Mouse (Mus musculus) heart, embryonic 12.5 days (tissue): ENCODE measurements around the gene Gucy1a1. TPM values are rescaled to one million over a fixed set of nuclear protein-coding genes. Genes with fewer than 3 reads are reported as not detected.
"Not testable (repeated sequence)": the region's sequence is repeated elsewhere in the genome, so short reads cannot be mapped to it uniquely, and the experiment has no call there.

ENCODE experiments used
- ATAC-seq: fragments of 200-750 bp; cut with Nextera tagmentation; 2 replicates; pipeline ENCODE4 v1.8.0; 2017; ENCODE audit warnings: moderate TSS enrichment, moderate library complexity; ENCODE audit not compliant: insufficient number of reproducible peaks, low FRiP score
- H3K27ac ChIP-seq: fragments of 300-500 bp; sonication (generic); 2 replicates; pipeline ENCODE4 v1.5.1; 2016; ENCODE audit warnings: mild to moderate bottlenecking, moderate library complexity; ENCODE audit not compliant: poor library complexity, severe bottlenecking
- H3K27me3 ChIP-seq: fragments of 300-500 bp; sonication (generic); replicated peaks from 2 replicates; pipeline ENCODE4 v1.6.1; 2016; ENCODE audit warnings: mild to moderate bottlenecking, moderate library complexity
- H3K36me3 ChIP-seq: fragments of 300-500 bp; sonication (generic); 2 replicates; pipeline ENCODE4 v1.6.1; 2016; ENCODE audit warnings: mild to moderate bottlenecking, moderate library complexity
- H3K4me1 ChIP-seq: fragments of 300-500 bp; sonication (generic); replicated peaks from 2 replicates; pipeline ENCODE4 v1.6.1; 2016; ENCODE audit warnings: mild to moderate bottlenecking
- H3K4me2 ChIP-seq: fragments of 300-500 bp; sonication (generic); 2 replicates; pipeline ENCODE4 v1.6.1; 2016; ENCODE audit warnings: mild to moderate bottlenecking, moderate library complexity
- H3K4me3 ChIP-seq: fragments of 300-500 bp; sonication (generic); 2 replicates; pipeline ENCODE4 v1.5.1; 2016; ENCODE audit warnings: mild to moderate bottlenecking
- H3K9ac ChIP-seq: fragments of 300-500 bp; sonication (generic); 2 replicates; pipeline ENCODE4 v1.6.1; 2016; ENCODE audit warnings: mild to moderate bottlenecking, moderate library complexity
- H3K9me3 ChIP-seq: fragments of 300-500 bp; sonication (generic); replicated peaks from 2 replicates; pipeline ENCODE4 v1.6.1; 2016; ENCODE audit warnings: mild to moderate bottlenecking, moderate library complexity
- WGBS: fragments of 180-500 bp; shearing (Covaris S2); methylation state at CpG from one replicate; pipeline ENCODE4 v1.1.7; 2016; 5-methylcytosine and 5-hydroxymethylcytosine counted together
- polyA plus RNA-seq: library from polyadenylated mRNA; unstranded; fragments of >200 nt; fragmentation: Nextera tagmentation; extraction: Ambion mirVana; gene quantifications from 2 replicates; pipeline ENCODE4 v1.2.1, GENCODE M21; 2016

Gucy1a1 gene
- polyA plus RNA-seq: 51.3 and 53.3 TPM in 2 replicates

GRCm38 (mm10) chr3:82145126-82145901 lies at the start of gene Gucy1a1:
Gucy1a1 (minus strand) TSS chr3:82145789.
- Histone ChIP-seq H3K9ac (peak within 1 kb of the TSS; percentile 82), H3K27me3 (no peaks in the 10 kb centered on the region), H3K27ac (peak within 1 kb of the TSS; percentile 68), H3K9me3 (no peaks in the 10 kb centered on the region), H3K4me2 (peak within 1 kb of the TSS; percentile 68), H3K4me3 (peak within 1 kb of the TSS; percentile 62), H3K4me1 (peaks cover 29% of the 10 kb centered on the region), H3K36me3 (no peaks in the 10 kb centered on the region)
- under 1% methylated on average over 36 of the region's 36 CpGs for WGBS
- peak; percentile 82 for ATAC-seq

DNA sequence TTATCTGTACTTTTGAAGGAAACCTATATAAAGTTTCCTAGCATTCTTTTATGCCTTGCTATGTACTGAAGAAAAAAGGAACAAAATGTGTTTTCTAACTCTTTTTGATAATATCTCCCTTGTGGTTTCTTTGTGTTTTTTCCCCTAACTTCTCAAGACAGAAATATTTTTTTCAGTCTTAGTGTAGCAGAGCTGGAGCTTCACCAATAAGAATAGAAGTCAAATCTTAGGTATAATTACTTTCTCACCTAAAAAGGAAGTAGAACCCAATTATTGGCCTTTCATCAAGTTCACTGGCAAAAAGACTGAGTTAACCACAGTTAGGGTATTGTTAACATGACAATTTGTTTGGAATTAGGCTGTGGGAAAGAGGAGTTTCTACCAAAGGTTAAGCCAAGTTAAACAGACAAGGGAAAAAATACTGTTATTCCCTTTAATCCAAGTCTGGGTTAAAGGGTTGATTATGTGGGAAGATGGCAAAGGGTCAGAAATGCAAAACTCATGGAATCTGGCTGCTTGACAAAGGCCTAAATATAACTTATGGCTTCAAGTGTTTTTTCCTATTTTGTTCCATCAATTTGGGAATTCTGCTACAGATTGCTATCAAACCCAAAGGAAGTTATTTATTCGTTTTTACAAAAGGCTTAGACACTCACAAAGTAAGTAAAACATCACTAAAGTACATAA lies 46.1 kb upstream of the Gucy1a1 start:
- H3K9me3 ChIP-seq: no peaks in the 10 kb centered on the region
- no peak for ATAC-seq
- H3K36me3 ChIP-seq: no peaks in the 10 kb centered on the region
- no peak overlapping the region for H3K4me2 ChIP-seq
- WGBS: 71% methylated on average over 1 of the region's 1 CpGs
- no peaks in the 10 kb centered on the region for H3K4me1 ChIP-seq
- H3K4me3 ChIP-seq: no peak overlapping the region
- no peak overlapping the region for H3K9ac ChIP-seq
- H3K27me3 ChIP-seq: no peaks in the 10 kb centered on the region
- H3K27ac ChIP-seq: no peak overlapping the region

- no peak overlapping the region for H3K4me3 ChIP-seq
- H3K9me3 ChIP-seq: no peaks in the 10 kb centered on the region
- no peak overlapping the region for H3K4me2 ChIP-seq
- H3K4me1 ChIP-seq: no peaks in the 10 kb centered on the region
- no peaks in the 10 kb centered on the region for H3K27me3 ChIP-seq
- 84% methylated on average over 9 of the region's 9 CpGs for WGBS
- H3K36me3 ChIP-seq: no peaks in the 10 kb centered on the region
- no peak overlapping the region for H3K27ac ChIP-seq
- ATAC-seq: no peak
- H3K9ac ChIP-seq: no peak overlapping the region
These were observed 40.0 kb upstream of the Gucy1a1 start for GRCm38 (mm10) chr3:82185626-82186025.

DNA sequence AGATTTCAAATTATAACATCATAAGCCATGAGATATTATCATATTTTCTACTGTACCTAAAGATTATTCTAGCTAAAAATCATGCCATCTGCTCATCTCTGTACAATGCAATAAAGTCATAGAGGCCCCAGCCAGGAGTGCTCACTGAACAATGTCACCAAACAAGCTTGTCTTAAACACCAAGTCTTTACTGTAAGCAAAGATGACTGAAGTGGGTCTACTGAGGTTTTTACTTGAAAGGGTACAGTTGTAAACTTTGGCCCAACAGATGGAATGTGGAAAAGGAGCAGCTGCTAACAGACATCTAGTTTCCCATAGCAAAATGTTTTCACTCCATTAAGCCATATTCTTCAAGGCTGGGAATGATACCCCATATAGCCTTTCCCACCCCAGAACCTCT lies 35.9 kb upstream of the Gucy1a1 start:
- H3K9ac ChIP-seq: no peak overlapping the region

DNA sequence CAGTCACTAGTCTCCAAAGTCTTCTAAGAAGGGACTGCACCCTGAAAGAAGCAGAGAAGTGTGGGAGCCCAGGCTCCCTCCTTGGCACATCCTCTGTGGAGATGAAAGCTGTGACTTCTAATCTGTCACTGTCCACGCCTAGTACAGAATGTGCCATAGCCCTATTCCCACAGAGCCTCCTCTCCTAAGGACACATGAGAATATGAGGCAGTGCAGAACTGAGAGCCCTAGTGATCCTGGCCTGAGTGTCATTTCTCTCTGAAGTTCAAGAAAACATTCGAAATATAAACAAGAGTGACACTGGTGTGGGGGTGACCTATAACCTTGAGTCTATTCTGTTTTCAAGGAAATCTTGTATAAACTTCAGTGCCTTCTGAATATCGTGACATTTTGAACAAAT lies 34.7 kb upstream of the Gucy1a1 start:
- no peaks in the 10 kb centered on the region for H3K4me1 ChIP-seq
- WGBS: 58% methylated on average over 3 of the region's 3 CpGs
- H3K9me3 ChIP-seq: no peaks in the 10 kb centered on the region
- no peak overlapping the region for H3K27ac ChIP-seq
- no peaks in the 10 kb centered on the region for H3K27me3 ChIP-seq
- no peak for ATAC-seq
- H3K9ac ChIP-seq: no peak overlapping the region
- H3K36me3 ChIP-seq: no peaks in the 10 kb centered on the region
- H3K4me2 ChIP-seq: no peak overlapping the region
- H3K4me3 ChIP-seq: no peak overlapping the region

More for the DNA sequence above, 35.9 kb upstream of the Gucy1a1 start:
- no peaks in the 10 kb centered on the region for H3K27me3 ChIP-seq
- ATAC-seq: no peak
- no peak overlapping the region for H3K27ac ChIP-seq
- no peaks in the 10 kb centered on the region for H3K36me3 ChIP-seq
- no peaks in the 10 kb centered on the region for H3K9me3 ChIP-seq
- H3K4me2 ChIP-seq: no peak overlapping the region
- H3K4me1 ChIP-seq: no peaks in the 10 kb centered on the region
- no peak overlapping the region for H3K4me3 ChIP-seq

DNA sequence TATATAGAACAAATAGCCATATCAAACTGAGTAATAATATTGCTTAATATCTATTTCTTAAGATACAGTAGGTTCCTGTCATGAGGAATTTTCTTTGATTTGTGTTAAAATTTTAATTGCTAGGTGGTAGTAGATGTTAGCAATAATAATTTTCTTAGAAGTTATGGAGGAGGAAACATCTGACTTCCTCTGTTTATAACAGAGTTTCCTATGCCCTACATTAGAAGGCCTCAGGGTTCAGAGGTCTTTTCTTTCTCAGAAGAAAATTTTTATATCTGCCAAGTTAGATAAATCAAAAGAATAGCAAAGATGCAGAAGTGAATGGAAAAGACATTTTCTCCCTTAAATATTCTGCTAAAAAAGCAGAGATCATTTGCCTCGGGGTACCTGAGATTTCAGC lies 29.9 kb upstream of the Gucy1a1 start:
- Histone ChIP-seq H3K9me3 (no peaks in the 10 kb centered on the region), H3K4me1 (no peaks in the 10 kb centered on the region), H3K36me3 (no peaks in the 10 kb centered on the region), H3K27me3 (no peaks in the 10 kb centered on the region), H3K4me3 (no peak overlapping the region), H3K4me2 (no peak overlapping the region), H3K27ac (no peak overlapping the region), H3K9ac (no peak overlapping the region)
- WGBS: 82% methylated on average over 1 of the region's 1 CpGs
- no peak for ATAC-seq

DNA sequence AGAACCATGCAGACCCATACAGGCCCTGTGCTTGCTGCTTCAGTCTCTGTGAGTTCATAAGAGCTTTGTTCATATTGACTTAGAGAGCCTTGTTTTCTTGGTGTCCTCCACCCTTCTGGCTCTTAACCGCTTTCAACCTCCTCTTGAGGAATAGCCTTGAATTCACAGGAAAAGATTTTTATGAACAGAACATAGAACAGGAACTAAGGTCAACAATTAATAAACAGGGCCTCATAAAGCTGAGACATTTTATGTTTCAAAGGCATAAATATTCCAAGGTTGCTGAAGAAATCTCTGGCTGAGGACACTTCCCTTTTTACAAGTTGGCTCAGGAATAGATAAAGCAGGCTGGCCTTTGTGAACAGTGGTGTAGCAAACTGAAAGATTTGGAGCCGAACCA lies 21.5 kb upstream of the Gucy1a1 start:
- no peaks in the 10 kb centered on the region for H3K36me3 ChIP-seq
- H3K4me2 ChIP-seq: no peak overlapping the region
- ATAC-seq: no peak
- H3K9me3 ChIP-seq: no peaks in the 10 kb centered on the region
- H3K9ac ChIP-seq: no peak overlapping the region
- 71% methylated on average over 2 of the region's 2 CpGs for WGBS
- no peaks in the 10 kb centered on the region for H3K4me1 ChIP-seq
- no peaks in the 10 kb centered on the region for H3K27me3 ChIP-seq
- H3K27ac ChIP-seq: no peak overlapping the region
- H3K4me3 ChIP-seq: no peak overlapping the region

GRCm38 (mm10) chr3:82165937-82166336 lies 20.3 kb upstream of the Gucy1a1 start:
- WGBS: 31% methylated on average over 2 of the region's 2 CpGs

DNA sequence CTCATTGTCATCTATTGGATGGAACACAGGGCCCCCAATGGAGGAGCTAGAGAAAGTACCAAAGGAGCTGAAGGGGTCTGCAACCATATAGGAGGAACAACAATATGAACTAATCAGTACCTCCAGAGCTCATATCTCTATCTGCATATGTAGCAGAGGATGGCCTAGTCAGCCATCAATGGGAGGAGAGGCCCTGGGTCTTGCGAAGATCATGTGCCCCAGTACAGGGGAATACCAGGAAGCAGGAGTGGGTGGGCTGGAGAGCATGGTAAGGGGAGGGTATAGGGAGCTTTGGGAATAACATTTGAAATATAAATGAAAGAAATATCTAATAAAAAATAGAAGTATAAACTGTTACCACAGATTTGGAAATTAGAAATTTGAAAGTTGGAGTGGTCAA lies 17.4 kb upstream of the Gucy1a1 start:
- H3K27me3 ChIP-seq, H3K4me2 ChIP-seq, H3K27ac ChIP-seq, H3K9me3 ChIP-seq, H3K4me1 ChIP-seq, H3K4me3 ChIP-seq, H3K9ac ChIP-seq, ATAC-seq, H3K36me3 ChIP-seq: not testable (repeated sequence)
- WGBS: 76% methylated on average over 1 of the region's 1 CpGs

More at GRCm38 (mm10) chr3:82165937-82166336, 20.3 kb upstream of the Gucy1a1 start:
- Histone ChIP-seq H3K27me3 (no peaks in the 10 kb centered on the region), H3K4me2 (no peak overlapping the region), H3K9ac (no peak overlapping the region), H3K27ac (no peak overlapping the region), H3K4me3 (no peak overlapping the region), H3K9me3 (no peaks in the 10 kb centered on the region), H3K36me3 (no peaks in the 10 kb centered on the region), H3K4me1 (no peaks in the 10 kb centered on the region)
- ATAC-seq: no peak

- H3K9ac ChIP-seq: peak overlapping the region; percentile 82
- H3K4me1 ChIP-seq: peaks cover 26% of the 10 kb centered on the region
- no peaks in the 10 kb centered on the region for H3K9me3 ChIP-seq
- no peak overlapping the region for H3K27ac ChIP-seq
- no peak for ATAC-seq
- H3K4me3 ChIP-seq: peak overlapping the region; percentile 62
- H3K36me3 ChIP-seq: no peaks in the 10 kb centered on the region
- H3K27me3 ChIP-seq: no peaks in the 10 kb centered on the region
- H3K4me2 ChIP-seq: peak overlapping the region; percentile 68
These were observed 389 bp upstream of the Gucy1a1 start for GRCm38 (mm10) chr3:82145978-82146377.

- Histone ChIP-seq H3K9ac (peak overlapping the region; percentile 82), H3K4me2 (peak overlapping the region; percentile 68), H3K36me3 (no peaks in the 10 kb centered on the region), H3K9me3 (no peaks in the 10 kb centered on the region), H3K27ac (peak overlapping the region; percentile 68), H3K27me3 (no peaks in the 10 kb centered on the region), H3K4me1 (peaks cover 29% of the 10 kb centered on the region), H3K4me3 (peak overlapping the region; percentile 62)
- peak; percentile 36; the same call in 1 of the 2 replicates for ATAC-seq
- 3% methylated on average over 14 of the region's 14 CpGs for WGBS
These were observed 864 bp downstream of the Gucy1a1 start for GRCm38 (mm10) chr3:82144725-82145125.
